Mouse (Mus musculus): ENCODE results near the gene Rsad2. TPM values are rescaled to one million over a fixed set of nuclear protein-coding genes. Genes with fewer than 3 reads are reported as not detected.

The Rsad2 gene
- total and polyA plus RNA-seq, 3 experiments, result 0.04 to 0.12 (median 0.06) TPM

DNA sequence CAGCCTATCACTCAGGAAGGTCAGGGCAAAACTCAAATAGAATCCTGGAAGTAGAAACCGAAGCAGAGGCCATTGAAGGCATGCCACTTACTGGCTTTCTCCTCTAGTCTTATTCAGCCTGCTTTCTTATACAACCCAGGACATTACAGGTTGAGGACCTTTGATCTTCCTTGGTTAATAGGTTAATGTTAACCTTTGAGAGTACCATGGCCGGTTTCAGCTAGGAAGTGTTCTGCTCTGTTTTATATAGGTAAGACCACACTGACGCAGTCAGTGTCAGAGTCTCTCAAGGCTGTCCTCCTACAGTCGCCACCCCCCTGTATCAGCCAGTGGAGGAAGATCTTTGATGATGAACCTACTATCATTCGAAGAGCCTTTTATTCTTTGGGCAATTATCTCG is 17.5 kb upstream of the Rsad2 start:
- H3K4me1 ChIP-seq (ENCODE audit: control insufficient read depth in 1 of 2, insufficient read depth in 2 of 2), result peaks cover 0 to 15% of the 10 kb centered on the region in 2 experiments; a peak in 3 of 4 replicates
- no peaks in the 10 kb centered on the region for H3K79me2 ChIP-seq (replicated peaks; ENCODE audit: control insufficient read depth, extremely low read depth, insufficient read depth, poor library complexity, severe bottlenecking)
- H3K36me3 ChIP-seq (replicated peaks in 1 of 2; ENCODE audit: control insufficient read depth in 1 of 2, insufficient read depth in 1 of 2, low read length in 1 of 2), result no peaks in the 10 kb centered on the region
- no peak overlapping the region for H3K4me2 ChIP-seq (ENCODE audit: insufficient read depth, low read depth, poor library complexity, severe bottlenecking)
- no peak for DNase-seq (ENCODE audit: extremely low read depth)
- H3K4me3 ChIP-seq (replicated peaks in 1 of 3; ENCODE audit: low read depth in 2 of 3, low read length in 2 of 3, poor library complexity in 1 of 3), result no peak overlapping the region
- H3K27ac ChIP-seq (ENCODE audit: insufficient read depth, low read depth), result no peak overlapping the region
- H3K9ac ChIP-seq (ENCODE audit: insufficient read depth, low read depth), result no peak overlapping the region
- in situ Hi-C loops (cut with MboI; ENCODE audit: low pct_ligation_motif_present, low pct_unique_long_range_greater_than_20kb, low sequenced_read_pairs), result no loop called here
- no peaks in the 10 kb centered on the region for H3K9me3 ChIP-seq (replicated peaks; ENCODE audit: low read length)
- dilution Hi-C loops (cut with MboI; ENCODE audit: extremely low pct_ligation_motif_present, extremely low pct_unique_long_range_greater_than_20kb, low sequenced_read_pairs), result no loop called here
- TF ChIP-seq MYC (IDR thresholded peaks at IDR 0.05; ENCODE audit: low read depth, low read length) (no peak), JUND (conservative IDR thresholded peaks at IDR 0.05; ENCODE audit: low read depth, low read length) (no peak), UBTF (IDR thresholded peaks at IDR 0.05; ENCODE audit: low read depth, low read length) (no peak), BHLHE40 (IDR thresholded peaks at IDR 0.05; ENCODE audit: low read depth, low read length) (no peak), RCOR1 (conservative IDR thresholded peaks at IDR 0.05; ENCODE audit: low read depth, low read length) (no peak), MAFK (IDR thresholded peaks at IDR 0.05; ENCODE audit: insufficient replicate concordance, low read length) (no peak), GABPA (IDR thresholded peaks at IDR 0.05; ENCODE audit: insufficient replicate concordance, low read depth, low read length) (no peak), TCF12 (IDR thresholded peaks at IDR 0.05; ENCODE audit: low read depth, low read length) (no peak), ETS1 (conservative IDR thresholded peaks at IDR 0.05; ENCODE audit: low read depth, low read length) (no peak), SMC3 (IDR thresholded peaks at IDR 0.05; ENCODE audit: low read depth, low read length) (no peak), CHD2 (IDR thresholded peaks at IDR 0.05; ENCODE audit: low read length) (no peak), CTCF (conservative IDR thresholded peaks at IDR 0.05 in 1 of 2, IDR thresholded peaks at IDR 0.05 in 1 of 2; ENCODE audit: low read depth in 2 of 2, low read length in 2 of 2) (no peak)
- H3K27me3 ChIP-seq (replicated peaks), result peaks cover 7% of the 10 kb centered on the region

DNA sequence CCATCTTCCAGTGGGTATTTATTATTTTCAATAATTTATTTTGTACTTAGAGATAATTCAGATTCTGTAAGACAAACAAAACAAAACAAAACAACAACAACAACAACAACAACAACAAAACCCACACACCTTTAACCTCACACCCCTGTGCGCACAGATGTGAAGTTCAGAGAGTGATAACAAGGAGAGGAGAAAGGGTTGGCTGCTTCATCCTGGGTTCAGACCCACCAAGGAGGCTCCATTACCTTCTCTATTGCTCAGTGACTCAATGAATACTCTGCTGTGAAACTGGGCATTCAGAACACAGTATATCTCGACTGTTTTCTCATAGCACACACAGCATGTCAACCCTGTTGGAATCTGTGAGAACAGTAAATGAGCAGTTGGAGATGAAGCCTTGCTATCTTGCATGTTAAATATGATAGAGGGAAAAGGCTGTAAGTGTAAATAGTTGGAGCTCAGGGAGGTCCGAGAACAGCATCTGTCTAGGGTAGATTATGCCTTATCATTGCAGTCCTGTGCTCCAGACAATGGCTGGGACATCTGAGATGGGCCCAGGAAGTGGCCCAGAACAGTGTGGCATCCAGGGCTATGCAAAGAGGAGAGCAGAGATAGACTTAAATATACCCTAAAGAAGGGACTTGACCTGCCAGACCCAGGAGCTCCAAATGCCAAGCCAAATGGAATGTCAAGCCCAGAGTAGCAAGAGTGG is 16.7 kb upstream of the Rsad2 start:
- no peak for DNase-seq (ENCODE audit: extremely low read depth)

More for the DNA sequence above, 16.7 kb upstream of the Rsad2 start:
- Histone ChIP-seq H3K36me3 (replicated peaks in 1 of 2; ENCODE audit: control insufficient read depth in 1 of 2, insufficient read depth in 1 of 2, low read length in 1 of 2) (no peaks in the 10 kb centered on the region), H3K4me2 (ENCODE audit: insufficient read depth, low read depth, poor library complexity, severe bottlenecking) (no peak overlapping the region), H3K27ac (ENCODE audit: insufficient read depth, low read depth) (no peak overlapping the region), H3K9ac (ENCODE audit: insufficient read depth, low read depth) (no peak overlapping the region), H3K4me1 (ENCODE audit: control insufficient read depth in 1 of 2, insufficient read depth in 2 of 2) (peaks cover 0 to 15% of the 10 kb centered on the region in 2 experiments; a peak in 3 of 4 replicates), H3K9me3 (replicated peaks; ENCODE audit: low read length) (no peaks in the 10 kb centered on the region), H3K79me2 (replicated peaks; ENCODE audit: control insufficient read depth, extremely low read depth, insufficient read depth, poor library complexity, severe bottlenecking) (no peaks in the 10 kb centered on the region), H3K4me3 (replicated peaks in 1 of 3; ENCODE audit: low read depth in 2 of 3, low read length in 2 of 3, poor library complexity in 1 of 3) (no peak overlapping the region), H3K27me3 (replicated peaks) (peaks cover 7% of the 10 kb centered on the region)
- in situ Hi-C loops (cut with MboI; ENCODE audit: low pct_ligation_motif_present, low pct_unique_long_range_greater_than_20kb, low sequenced_read_pairs) (no loop called here), dilution Hi-C loops (cut with MboI; ENCODE audit: extremely low pct_ligation_motif_present, extremely low pct_unique_long_range_greater_than_20kb, low sequenced_read_pairs) (no loop called here)
- TF ChIP-seq PAX5 (IDR thresholded peaks at IDR 0.05; ENCODE audit: low read length) (no peak), ZKSCAN1 (IDR thresholded peaks at IDR 0.05; ENCODE audit: borderline replicate concordance, low read depth, low read length) (no peak), RAD21 (IDR thresholded peaks at IDR 0.05; ENCODE audit: low read depth, low read length) (no peak), RCOR1 (conservative IDR thresholded peaks at IDR 0.05; ENCODE audit: low read depth, low read length) (no peak), MAFK (IDR thresholded peaks at IDR 0.05; ENCODE audit: insufficient replicate concordance, low read length) (no peak), MEF2A (IDR thresholded peaks at IDR 0.05; ENCODE audit: borderline replicate concordance, low read depth, low read length) (no peak), MYC (IDR thresholded peaks at IDR 0.05; ENCODE audit: low read depth, low read length) (no peak), USF2 (conservative IDR thresholded peaks at IDR 0.05; ENCODE audit: low read depth, low read length) (no peak), MAZ (IDR thresholded peaks at IDR 0.05; ENCODE audit: low read depth, low read length) (no peak), CHD2 (IDR thresholded peaks at IDR 0.05; ENCODE audit: low read length) (no peak), SMC3 (IDR thresholded peaks at IDR 0.05; ENCODE audit: low read depth, low read length) (no peak), JUND (conservative IDR thresholded peaks at IDR 0.05; ENCODE audit: low read depth, low read length) (no peak), ZC3H11A (IDR thresholded peaks at IDR 0.05; ENCODE audit: low read depth, low read length) (no peak), ZNF384 (IDR thresholded peaks at IDR 0.05; ENCODE audit: low read depth, low read length) (no peak), E2F4 (IDR thresholded peaks at IDR 0.05; ENCODE audit: insufficient replicate concordance, low read depth, low read length) (no peak), GABPA (IDR thresholded peaks at IDR 0.05; ENCODE audit: insufficient replicate concordance, low read depth, low read length) (no peak), MAX (IDR thresholded peaks at IDR 0.05; ENCODE audit: low read length) (no peak), CHD1 (IDR thresholded peaks at IDR 0.05; ENCODE audit: low read depth, low read length) (no peak), MXI1 (IDR thresholded peaks at IDR 0.05; ENCODE audit: low read depth, low read length) (no peak)
